Mouse (Mus musculus): ENCODE measurements around the gene Prm1.

The Prm1 gene

DNA sequence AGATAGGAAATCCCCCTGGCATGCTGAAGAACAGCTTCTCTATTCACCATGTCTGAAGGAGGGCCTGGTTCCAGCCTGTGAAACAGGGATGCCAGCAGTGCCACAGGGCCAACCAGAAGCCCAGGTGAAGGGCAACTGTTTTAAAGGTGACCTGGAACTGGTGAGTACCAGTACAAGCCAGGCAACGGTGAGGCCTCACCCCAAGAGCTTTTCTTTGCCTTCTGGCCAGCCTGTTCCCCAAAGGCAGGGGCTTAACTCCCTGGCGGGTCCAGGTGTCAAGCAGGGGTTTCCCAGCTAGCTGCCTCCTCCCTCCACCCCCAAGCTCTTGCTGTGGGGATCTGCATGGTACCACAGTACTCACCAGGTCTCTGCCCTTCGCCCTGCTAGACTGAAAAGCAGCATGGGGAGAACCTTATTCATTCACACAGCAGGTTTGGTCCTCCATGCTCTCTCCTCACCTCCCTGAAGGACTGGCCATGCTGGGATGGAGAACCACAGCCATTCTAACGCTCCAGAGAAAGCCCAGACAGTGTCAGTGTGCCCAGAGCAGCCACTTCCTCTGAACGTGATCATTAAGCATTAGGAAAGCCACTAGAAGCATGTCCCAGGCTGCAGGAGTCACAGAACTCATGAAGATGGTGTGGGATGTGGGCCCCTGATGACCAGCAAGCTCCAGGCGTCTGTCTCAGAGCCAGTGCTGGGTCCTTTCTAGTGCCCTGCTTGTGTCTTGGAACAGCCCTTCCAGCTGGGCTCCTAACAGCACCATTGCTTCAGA lies 23.1 kb downstream of the Prm1 start:
- DNase-seq (ENCODE audit: low spot score in 2 of 2), result no peak

DNA sequence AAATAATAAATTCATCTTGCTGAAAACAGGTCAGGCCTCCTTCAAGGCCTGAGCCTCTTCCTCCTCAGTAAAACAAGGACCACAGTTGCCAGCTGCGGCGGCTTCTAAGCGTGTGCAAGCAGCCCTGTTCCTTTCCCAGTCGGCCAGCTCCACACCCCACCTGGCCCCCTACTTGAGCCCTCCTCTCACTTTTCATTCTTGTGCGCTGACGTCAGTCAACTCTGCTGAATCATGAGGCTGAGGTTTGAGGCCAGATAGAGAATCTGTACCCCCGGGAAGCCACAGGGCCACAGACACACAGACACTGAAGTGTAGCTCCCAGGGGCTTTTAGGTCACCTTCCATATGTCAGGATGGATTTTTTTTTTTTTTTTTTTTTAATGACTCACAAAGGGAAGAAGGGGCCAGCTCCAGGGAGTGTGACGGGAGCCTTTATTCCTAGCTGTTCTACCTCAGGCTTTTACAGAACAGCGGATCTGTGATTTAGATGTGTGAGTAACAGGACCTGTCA lies 23.7 kb downstream of the Prm1 start:
- no peak for DNase-seq (ENCODE audit: low spot score in 2 of 2)

GRCm38 (mm10) chr16:10780631-10781120 lies 25.0 kb downstream of the Prm1 start:
- DNase-seq (ENCODE audit: low spot score in 2 of 2), result no peak

- no peak for DNase-seq (ENCODE audit: low spot score in 2 of 2)
Measured at GRCm38 (mm10) chr16:10777579-10778160, 28.0 kb downstream of the Prm1 start.

DNA sequence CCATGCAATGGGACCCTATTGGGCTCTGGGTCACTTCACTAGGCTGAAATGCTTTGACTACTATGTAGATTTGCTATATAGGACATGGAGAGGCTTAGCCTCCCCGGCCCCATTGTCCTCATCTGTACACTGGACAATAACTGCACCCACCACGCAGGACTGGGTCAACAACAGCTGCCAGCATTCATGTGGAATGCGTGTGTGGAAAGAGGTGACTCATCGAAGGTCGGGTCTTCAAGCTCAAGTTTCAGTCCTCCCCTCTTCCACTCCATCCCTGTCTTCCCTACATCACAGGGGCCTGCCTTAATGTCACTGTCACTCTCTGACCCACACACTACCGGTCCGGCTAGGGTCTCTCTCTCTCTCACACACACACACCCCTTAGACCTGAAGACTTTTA lies 29.3 kb downstream of the Prm1 start:
- DNase-seq (ENCODE audit: low spot score in 2 of 2), result no peak

- no peak for DNase-seq (ENCODE audit: low spot score in 2 of 2)
Measured at GRCm38 (mm10) chr16:10774726-10775125, 30.9 kb downstream of the Prm1 start.

DNA sequence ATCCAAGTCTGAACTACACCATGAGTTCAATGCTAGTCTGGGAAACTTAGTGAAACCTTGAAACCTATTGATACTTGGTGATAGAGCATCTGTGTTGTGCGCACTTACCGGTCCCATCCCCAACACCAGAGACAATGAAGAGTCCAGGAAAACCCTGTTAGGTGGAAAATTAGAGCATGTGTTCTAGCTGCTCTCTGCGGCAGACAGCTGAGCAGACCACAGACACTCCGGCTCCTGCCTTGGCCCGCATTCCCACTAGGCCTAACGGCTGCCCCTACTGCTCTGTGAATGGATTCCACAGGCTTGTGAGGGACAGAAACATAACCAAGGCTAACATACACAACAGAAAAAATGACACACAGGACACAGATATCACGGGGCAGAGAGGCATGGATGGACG lies 32.1 kb downstream of the Prm1 start:
- DNase-seq (ENCODE audit: low spot score in 2 of 2), result no peak

GRCm38 (mm10) chr16:10771769-10772510 lies 33.7 kb downstream of the Prm1 start:
- DNase-seq (ENCODE audit: low spot score in 2 of 2), result peak in 1 of 2 experiments; percentile 18

- no peak for DNase-seq (ENCODE audit: low spot score in 2 of 2)
Measured at GRCm38 (mm10) chr16:10770531-10771325, 34.9 kb downstream of the Prm1 start.

GRCm38 (mm10) chr16:10769661-10770060 lies 36.0 kb downstream of the Prm1 start:
- DNase-seq (ENCODE audit: low spot score in 2 of 2), result peak in 1 of 2 experiments; percentile 26

- no peak for DNase-seq (ENCODE audit: low spot score in 2 of 2)
Measured at GRCm38 (mm10) chr16:10768821-10769220, 36.8 kb downstream of the Prm1 start.

- peak; percentile 29 to 74 for DNase-seq (ENCODE audit: low spot score in 2 of 2)
Measured at GRCm38 (mm10) chr16:10767158-10767557, 38.5 kb downstream of the Prm1 start.

- DNase-seq (ENCODE audit: low spot score in 2 of 2), result no peak
Measured at GRCm38 (mm10) chr16:10764323-10764722, 41.3 kb downstream of the Prm1 start.

DNA sequence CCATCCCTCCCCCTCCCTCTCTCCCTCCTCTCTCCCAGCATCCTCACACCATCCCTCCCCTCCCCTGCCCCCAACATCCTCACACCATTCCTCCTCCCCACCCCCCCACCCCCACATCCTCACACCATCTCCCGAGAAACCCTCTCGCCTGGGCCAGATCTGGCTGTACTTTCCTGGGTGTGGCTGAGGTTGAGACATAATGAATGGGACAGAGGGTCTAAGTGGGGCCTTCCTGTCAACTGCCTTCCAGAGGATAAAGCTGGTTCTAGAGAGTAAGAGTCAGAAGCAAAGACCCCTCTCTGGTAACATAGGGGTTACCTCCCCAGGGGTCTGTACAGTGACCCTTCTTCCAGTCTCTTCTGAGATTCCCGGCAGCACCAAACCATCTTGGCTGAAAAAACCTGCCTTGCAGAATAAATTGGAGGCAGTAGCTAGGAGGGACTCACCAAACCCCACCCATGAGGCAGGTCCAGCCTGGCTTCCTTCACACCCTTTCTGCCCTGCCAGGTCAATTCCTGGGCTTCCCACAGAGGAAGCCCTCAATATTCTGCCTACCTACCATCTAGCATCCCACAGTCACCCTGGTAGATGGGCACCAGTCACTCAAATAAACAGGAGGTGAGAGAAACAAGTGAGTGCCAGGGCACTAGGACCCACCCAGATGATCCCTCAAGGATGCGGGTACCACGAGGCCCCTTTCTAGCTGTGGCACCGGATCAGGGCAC lies 41.9 kb downstream of the Prm1 start:
- DNase-seq (ENCODE audit: low spot score in 2 of 2), result no peak

DNA sequence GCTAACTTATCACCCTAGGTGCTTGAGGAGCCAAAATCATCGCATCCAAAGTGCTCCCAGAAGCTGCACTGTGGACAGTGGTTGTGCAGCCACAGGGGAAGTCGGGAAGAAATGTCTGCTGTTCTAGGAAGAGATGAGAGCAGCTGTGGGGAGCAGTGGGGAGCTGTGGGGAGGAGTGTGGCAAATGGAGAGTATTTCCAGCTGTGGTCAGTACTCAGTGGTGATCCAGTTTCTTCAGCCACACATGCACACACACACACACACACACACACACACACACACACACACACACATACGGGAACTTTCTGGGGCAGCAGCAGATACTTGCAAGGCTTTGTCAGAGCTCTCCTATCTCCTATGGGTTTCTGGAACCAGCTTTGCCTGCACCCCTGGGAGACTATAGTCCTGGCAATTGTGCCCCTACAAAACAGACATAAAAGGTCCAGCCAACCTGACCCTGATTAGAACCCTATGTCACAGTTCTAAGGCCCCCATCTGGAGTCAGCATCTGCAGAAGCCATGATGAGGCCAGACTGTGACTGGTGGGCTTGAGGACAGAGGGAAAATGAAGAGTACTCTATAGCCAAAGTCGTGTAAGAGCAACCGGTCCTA lies 43.0 kb downstream of the Prm1 start:
- no peak for DNase-seq (ENCODE audit: low spot score in 2 of 2)

DNA sequence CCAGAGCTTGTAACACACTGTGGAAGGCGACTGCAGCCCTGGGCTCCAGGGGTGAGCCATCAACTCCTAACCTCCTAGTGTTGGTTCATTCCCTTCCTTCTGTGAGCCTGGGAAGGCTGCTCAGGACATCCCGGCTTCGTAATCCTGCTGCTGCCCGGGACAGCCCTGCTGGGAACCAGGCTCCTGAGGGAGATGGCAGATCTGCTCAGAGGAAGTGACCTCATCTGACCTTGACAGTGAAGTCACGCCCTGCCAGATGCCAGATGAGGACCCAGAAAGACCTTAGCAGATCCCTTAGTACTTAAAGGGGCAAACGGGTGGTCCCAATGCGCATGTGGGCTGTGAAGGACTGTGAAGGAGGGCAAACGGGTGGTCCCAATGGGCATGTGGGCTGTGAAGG lies 44.5 kb downstream of the Prm1 start:
- DNase-seq (ENCODE audit: low spot score in 2 of 2), result no peak

DNA sequence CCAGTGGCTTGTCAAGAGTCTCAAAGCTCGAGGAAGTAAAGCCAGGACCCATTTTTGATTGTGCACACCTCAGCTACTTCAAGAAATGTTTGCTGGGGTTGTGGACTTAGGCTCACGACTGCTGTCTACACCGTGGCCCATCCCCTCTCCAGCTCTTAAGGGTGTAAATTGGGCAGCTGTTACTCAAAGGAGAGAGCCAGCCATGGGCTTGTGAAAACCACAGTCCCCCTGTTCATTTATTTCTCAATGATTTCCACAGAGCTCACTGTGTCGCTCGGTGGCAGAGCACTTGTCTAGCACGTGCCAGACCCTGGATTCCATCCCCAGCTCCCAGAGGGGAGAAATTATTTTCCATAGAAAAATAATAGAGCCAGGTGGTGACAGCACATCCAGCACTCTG lies 49.5 kb downstream of the Prm1 start:
- no peak for DNase-seq (ENCODE audit: low spot score in 2 of 2)

DNA sequence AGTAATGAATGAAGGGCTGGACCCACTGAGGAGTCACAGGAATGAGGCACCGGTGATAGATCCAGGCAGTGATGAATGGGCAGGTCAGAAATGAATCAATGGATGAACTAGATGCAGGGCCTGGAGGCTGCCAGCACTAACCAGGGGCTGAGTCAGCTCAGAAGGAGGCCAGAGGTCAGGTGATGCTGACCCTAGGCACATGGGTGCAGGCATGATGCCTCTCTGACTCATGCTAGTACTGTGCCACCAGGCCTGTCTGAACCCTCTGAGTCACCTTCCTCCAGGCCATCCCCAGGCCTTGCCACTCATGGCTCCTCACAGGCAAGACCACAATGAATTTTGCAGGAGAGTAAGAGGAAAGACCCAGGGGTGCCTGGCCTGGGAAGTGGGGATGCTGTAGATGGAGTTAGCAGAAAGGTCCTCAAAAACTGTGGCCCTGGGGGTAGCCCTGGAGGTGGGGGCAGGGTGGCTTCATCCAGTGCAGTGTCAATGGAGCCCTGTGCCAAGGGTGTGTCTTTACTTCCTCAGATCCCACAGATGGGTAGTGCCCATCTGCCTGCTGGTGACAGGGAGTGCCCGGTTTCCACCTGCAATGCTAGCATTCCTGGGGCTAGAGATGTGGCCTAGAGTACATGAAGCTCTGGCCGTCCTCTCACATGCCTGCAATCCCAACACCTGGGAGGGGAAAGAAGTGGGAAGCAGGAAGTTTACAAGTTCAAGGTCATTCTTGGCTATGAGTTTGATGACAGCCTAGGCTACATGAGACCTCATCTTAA lies 50.9 kb downstream of the Prm1 start:
- no peak for DNase-seq (ENCODE audit: low spot score in 2 of 2)

DNA sequence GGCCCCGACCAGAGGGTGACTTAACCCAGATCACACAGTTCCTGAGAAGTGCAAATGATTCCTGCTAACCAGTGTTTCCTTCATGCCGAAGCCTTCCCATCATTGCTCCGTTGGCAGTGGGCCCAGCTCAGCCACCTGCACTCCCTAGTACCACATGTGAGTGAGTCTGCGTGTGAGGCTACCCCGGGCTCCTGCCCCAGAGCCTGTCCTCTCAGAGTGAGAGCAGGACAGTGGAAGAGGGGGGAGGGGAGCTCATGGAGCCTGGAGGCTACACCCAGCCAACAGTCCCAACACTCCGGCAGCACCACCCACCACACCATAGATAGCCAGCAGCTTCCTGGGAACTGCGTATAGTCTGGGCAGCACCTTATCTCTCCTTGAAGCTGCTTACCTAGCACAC lies 55.8 kb downstream of the Prm1 start:
- no peak for DNase-seq (ENCODE audit: low spot score in 2 of 2)

DNA sequence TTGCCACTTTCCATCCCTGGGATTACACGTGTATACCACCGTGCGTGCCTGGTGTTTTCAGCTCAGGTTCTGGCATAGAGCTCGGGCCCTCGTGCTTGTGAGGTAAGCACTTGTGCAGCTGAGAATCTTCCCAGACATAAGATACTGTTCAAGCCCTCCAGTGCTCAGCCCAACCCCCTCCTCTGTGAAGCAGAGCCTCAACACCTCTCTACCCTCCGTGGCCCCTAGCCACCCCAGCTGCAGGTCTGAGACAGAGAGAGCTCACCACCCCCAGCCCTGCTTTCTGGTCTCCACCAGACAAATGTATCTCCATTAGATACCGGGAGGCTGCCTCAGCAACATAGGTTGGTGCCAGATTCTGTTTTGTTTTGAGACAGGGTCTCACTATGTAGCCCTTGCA lies 56.4 kb downstream of the Prm1 start:
- DNase-seq (ENCODE audit: low spot score in 2 of 2), result no peak

All from spleen, postnatal 14 days (tissue).